Mouse (Mus musculus) brain, embryonic 14.5 days (tissue): ENCODE results near the gene Grem1.

Experiments used
- CTCF ChIP-seq: fragments of 200-500 bp; IDR thresholded peaks from 2 replicates; pipeline ENCODE4 v1.5.1; 2012; ENCODE audit warnings: inconsistent platforms, mild to moderate bottlenecking, moderate library complexity, borderline replicate concordance; ENCODE audit not compliant: insufficient read depth, insufficient read length; ENCODE audit errors: extremely low read depth
- POLR2A ChIP-seq: fragments of 200-500 bp; IDR thresholded peaks from 2 replicates; pipeline ENCODE4 v1.6.1; 2012; ENCODE audit warnings: mild to moderate bottlenecking, inconsistent platforms, borderline replicate concordance; ENCODE audit not compliant: poor library complexity, insufficient read depth, insufficient read length, severe bottlenecking; ENCODE audit errors: extremely low read depth

DNA sequence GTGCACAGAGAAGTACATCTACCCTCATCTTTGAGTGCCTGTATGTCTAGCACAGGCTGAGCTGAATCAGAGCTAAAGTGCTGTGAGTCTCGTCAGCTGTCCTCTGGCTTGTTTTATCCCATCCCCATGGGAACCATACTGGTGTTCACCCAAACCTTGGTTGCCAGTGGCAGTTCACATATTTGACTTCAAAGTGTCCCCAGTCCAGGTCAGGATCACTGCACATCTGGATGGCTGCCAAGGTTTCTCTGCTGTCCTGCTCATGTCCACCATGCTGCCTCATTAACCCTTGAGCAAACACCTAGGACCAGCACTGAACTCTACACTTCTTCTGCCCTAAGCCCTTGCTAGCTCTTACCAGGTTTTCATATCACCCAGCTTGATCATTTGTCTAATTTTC, 7.4 kb upstream of the Grem1 start:
- TF ChIP-seq POLR2A (no peak), CTCF (no peak)
